Mouse (Mus musculus) erythroblast, adult 5-6 weeks (primary cell): Measurements from ENCODE around the gene Wdr31. TPM values are rescaled to one million over a fixed set of nuclear protein-coding genes. Genes with fewer than 3 reads are reported as not detected.

Experiments used
- ATAC-seq: replicated peaks from 2 replicates; pipeline ENCODE4 v1.8.0; 2016; ENCODE audit warnings: moderate number of reproducible peaks, mild to moderate bottlenecking, moderate TSS enrichment, inconsistent platforms; ENCODE audit not compliant: poor library complexity, low FRiP score, severe bottlenecking
- total RNA-seq, 2 experiments: library from RNA; stranded (forward) in 1 of 2; stranded (reverse) in 1 of 2; fragments of 150-400 nt in 1 of 2; fragments of 200-764, 138-1000 nt in 1 of 2; gene quantifications; 2 replicates each; pipeline versions ENCODE4 v1.2.3 to v1.2.4; 2015 to 2017; ENCODE audit warnings: low replicate concordance in 2 of 2

The Wdr31 gene
- total RNA-seq (2015; ENCODE audit: low replicate concordance) (0.63 TPM in 1 of 2 replicates, not detected in the other), total RNA-seq (2017; ENCODE audit: low replicate concordance) (0.42 TPM in 1 of 2 replicates, not detected in the other)

DNA sequence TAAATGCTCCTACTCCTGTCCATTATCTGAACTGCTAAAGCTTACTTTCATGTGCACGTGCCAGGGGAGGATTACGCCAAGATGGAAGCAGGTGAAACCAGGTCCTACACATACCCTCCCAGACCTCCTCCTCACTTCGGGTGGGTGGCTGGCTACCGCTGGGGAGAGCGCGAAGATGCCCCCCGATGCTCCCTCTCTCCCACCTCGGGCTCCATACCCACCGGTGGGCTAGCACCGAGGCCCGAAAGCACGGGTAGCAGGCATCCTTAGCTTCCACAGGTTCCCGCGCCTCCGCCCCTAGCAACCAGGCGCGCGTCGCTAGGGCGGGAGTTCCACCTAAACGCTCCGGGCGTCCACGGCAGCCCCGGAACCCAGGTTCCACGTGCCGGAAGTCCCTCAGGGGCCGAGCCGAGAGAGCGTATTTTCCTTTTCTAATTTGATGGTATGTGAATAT, at the start of gene Wdr31:
TSS of gene Wdr31 (minus strand) at position 299 of the 454 bp plus-strand sequence.
- ATAC-seq: peak; percentile 97

DNA sequence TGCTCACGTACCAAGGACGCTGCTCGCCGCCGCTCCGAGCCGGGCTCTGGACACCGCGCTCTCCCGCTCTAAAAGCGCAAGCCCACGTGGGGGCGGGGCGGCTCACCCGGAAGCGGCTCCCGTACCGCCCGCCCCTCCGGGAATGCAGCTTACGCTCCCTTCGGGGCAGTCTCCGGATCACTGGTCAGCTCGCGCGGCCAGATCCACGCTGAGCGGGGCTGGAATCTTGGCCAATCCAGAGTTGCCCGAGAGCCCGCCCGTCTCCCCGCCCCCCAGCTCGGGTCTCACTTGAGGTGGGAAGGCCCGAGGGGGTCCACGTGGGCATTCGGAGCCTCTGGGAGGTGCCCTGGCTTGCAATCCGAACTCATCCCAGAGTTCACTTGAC, 49.1 kb upstream of the Wdr31 start, which contains the start of gene Alad:
TSS of gene Alad (minus strand) at position 70 of the 385 bp plus-strand sequence.
- ATAC-seq: peak; percentile 49

DNA sequence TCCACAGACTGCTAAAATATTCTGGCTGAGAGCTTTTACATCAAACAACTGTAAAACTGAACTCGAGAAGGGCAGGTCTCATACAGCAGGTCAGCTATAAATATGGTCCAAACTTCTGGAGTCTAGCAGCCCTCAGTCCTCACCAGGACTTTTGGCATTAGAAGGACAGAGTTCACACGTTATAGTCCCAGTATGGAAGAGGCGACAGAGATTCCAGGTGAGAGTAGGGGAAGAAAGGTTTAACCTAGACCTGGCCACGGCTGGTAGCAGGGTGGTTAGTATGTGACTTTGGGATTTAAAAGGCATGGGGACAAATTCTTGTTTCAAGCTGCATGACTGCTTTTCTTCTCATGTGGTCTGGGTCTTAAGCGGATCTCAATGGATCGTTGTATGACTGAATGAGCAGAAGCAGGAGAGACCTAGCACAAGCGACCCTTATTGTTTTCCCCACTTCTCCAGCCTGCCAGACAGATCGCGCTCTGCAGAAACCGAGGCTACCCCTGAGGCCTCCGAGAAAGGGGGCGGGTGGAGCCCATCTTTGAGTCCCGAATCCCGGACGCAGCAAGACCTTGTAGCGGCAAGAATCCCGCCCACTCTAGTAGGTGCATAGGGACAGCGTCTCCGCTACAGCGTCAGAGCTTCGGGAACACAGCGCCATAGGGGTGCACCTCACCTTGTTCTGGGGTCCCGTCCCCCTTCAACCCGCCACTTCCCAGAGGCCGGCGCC, 48.6 kb upstream of the Wdr31 start:
- ATAC-seq: peak; percentile 6

- no peak for ATAC-seq
Observed at GRCm38 (mm10) chr4:62518416-62519121, 47.9 kb upstream of the Wdr31 start.

- no peak for ATAC-seq
Observed at GRCm38 (mm10) chr4:62517538-62518415, 47.1 kb upstream of the Wdr31 start.

DNA sequence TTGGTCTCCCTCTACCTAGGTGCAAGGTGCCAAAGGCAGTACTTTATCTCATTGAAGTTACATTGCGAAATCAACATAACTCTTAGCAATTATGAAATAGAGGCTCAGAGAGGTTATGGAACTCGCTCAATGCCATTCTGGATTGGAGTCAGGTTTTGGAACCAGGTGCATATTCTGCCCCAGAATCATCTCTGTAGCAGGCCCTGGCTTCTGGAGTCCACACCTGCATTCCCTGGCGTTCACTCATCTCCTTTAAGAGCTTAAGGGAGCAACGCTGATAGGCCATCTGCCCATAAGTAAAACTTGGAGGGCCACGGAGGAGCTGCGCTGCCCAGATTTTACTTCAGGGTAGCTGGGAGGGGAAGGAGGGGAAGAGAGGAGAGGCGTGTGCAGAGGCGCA, 46.4 kb upstream of the Wdr31 start:
- ATAC-seq: peak; percentile 23; the same call in 1 of the 2 replicates

DNA sequence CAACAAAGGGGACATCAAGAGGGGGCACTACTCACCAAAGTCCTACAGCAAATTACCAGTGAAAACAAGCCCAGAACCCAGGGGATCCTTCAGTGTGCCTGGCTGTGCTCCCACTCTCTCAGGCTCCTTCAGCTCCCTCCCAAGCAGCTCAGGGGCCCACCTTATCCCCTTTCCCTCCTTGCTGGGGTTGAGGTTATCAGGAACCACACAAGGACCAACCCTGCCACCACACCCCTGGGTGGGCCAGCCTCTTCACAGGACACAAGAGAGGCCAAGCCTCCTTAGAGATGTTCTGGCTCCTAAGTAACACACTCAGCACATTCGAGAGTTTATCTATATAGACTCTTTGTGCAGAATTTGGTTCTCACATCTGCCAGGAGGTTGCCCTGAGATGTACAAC, 45.9 kb upstream of the Wdr31 start:
- peak; percentile 74 for ATAC-seq

GRCm38 (mm10) chr4:62516079-62516478, 45.4 kb upstream of the Wdr31 start:
- peak; percentile 41 for ATAC-seq

- peak; percentile 34; the same call in 1 of the 2 replicates for ATAC-seq
Observed at GRCm38 (mm10) chr4:62515490-62515889, 44.8 kb upstream of the Wdr31 start.

DNA sequence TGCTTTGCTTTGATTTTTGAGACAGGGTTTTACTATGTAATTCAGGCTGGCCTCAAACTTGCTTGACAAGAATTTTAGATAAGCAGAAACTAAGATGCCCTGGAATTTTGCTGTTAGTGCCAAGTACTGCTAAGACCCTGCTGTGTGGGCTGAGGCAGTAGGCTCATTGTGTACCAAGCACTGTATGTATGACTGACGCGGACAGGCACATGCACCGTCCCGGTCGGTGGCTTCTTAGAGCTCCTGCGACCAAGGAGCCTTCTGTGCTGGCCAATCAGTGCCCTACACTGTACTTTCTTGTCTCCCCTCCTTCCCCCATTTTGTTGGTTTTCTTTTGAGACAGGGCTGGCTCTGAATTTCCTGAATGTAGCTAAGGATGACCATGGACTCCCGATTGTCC, 44.3 kb upstream of the Wdr31 start:
- no peak for ATAC-seq

DNA sequence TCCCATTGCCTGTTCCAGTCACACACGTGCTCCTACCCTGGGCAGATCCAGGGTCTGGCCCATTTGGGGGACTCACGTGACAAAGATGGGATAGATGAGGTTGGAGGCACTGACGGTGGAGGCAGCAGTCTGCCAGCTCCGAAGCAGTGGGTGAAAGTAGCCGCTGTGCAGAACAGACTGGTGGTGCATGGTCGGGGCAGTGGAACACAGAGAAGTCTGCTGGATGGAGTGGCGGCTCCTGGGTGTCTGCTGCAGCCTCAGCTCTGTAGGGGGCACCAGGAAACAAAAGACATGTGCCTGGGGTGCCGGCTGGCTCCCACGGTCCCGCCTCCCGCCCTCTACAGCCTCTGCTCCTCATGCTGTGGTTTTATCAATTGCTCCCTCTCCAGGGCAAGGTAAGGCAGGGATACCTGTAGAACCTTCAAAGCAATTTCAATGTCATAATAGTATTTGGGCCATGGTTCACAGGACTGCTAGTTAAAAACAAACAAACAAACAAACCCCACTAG, 43.4 kb upstream of the Wdr31 start:
- no peak for ATAC-seq

GRCm38 (mm10) chr4:62509946-62510345, 39.2 kb upstream of the Wdr31 start:
- ATAC-seq: no peak

DNA sequence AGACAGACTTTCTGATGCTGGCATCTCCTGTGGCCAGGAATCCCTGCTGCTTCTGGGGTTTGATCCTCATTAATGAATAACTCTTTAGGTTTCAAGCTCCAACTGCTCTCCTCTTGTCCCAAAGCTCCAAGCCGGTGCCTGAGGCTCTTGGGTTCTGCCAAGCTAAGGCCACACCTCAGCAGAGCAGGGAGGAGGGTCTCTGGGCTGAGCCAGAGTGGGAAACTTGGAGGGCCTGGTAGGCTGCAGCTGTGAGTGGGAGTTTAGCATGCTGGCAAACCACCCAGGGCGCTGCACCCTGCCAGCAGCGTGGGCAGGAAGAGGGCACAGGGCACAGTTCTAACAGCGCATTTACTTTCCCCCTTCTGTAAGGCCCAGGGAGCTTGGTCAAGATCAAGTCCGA, 38.1 kb upstream of the Wdr31 start:
- no peak for ATAC-seq

DNA sequence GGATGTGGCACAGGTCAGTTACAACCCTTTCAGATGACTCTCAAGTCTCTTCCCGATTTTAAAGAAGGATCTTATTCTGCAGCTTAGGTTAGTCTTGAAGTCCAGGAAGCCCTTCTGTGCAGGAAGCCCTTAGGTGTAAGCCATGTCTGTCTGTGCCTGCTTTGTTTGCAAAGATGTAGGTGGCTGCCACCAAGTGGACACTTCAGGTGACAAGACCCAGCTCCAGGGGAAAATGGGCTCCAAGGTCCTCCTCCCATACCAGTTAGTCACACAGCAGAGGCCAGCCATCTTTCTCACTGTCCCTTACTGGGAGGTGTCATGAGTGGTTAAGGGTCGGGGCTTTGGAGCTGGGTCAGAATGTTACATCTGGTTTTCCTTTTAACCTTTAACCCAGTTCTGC, 36.1 kb upstream of the Wdr31 start:
- 0 out of 2 replicates have a peak, but pooled peaks have one; percentile 27 for ATAC-seq

DNA sequence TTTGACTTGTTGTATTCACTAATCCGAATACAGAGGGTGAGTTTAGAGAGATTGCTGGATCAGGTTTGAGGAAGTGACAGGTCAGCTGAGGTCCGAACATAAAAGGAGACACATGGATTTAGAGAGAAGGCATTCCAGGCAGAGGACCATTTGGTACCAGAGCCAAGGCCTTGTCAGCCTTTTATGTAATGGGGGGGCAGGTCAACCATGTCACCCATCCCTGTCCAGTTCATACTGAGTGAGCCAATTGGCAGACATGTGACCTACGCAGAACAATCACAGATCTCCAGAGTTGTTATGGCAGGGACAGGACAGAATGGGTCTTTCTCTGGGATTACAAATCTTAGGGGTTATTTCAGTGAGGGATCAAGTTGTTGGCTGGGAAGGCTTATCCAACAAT, 35.3 kb upstream of the Wdr31 start:
- ATAC-seq: no peak

GRCm38 (mm10) chr4:62503374-62503970, 32.8 kb upstream of the Wdr31 start, which contains the start of gene Hdhd3:
Hdhd3 (minus strand) TSS chr4:62503467.
- no peak for ATAC-seq

DNA sequence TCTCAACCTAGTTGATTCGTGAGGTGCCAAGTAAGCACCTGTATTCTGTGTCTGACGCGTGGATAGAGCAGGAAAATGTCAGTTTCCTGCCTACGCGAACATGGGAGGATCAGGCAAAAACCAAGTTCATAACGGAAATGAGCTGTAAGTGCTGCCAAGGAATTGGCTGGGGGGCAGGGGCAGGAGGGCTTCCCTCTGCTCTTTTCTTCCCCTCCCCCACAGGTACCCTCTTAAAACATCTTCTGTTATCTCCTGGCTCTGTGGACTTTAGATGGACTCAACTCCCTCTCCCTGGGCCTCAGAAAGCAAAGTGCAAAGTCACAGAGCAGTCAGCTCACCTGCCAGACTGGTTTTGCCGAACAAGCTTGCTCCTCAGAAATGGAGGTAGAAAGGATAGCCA, 32.3 kb upstream of the Wdr31 start:
- ATAC-seq: no peak

- ATAC-seq: peak; percentile 96
Observed at GRCm38 (mm10) chr4:62501964-62502732, 31.5 kb upstream of the Wdr31 start.

GRCm38 (mm10) chr4:62501534-62501933, 30.8 kb upstream of the Wdr31 start:
- ATAC-seq: no peak
